In genomic region chr11:120785145-120785544, GRCm38 (mm10) we compare ENCODE assay signal across 8 mouse cellular contexts. TPM values are rescaled to one million over a fixed set of nuclear protein-coding genes. Genes with fewer than 3 reads are reported as not detected.
A peak's percentile ranks its signal among the peaks of the same experiment; 100 is the strongest.
DNase-seq lines count a peak whose midpoint lies in the region; ATAC-seq and TF ChIP-seq lines count a peak whose summit lies in the region.

No protein-coding gene starts in this region.

- H3K4me2 ChIP-seq in kidney, embryonic 16.5 days (replicated peaks; ENCODE audit: low read depth, low read length): peak overlapping the region; percentile 97
- peak overlapping the region; percentile 100 for H3K4me2 ChIP-seq in hindbrain, embryonic 13.5 days
- peak overlapping the region; percentile 100 for H3K4me2 ChIP-seq in midbrain, embryonic 13.5 days (replicated peaks)

- H3K4me3 ChIP-seq in kidney, embryonic 16.5 days (ENCODE audit: low read length): peak overlapping the region; percentile 98
- H3K4me3 ChIP-seq in cortical plate, adult 2 months (ENCODE audit: insufficient read depth, low read length): peak overlapping the region; percentile 78
- H3K4me3 ChIP-seq in hindbrain, embryonic 13.5 days: peak overlapping the region; percentile 97
- H3K4me3 ChIP-seq in midbrain, embryonic 13.5 days (replicated peaks): peak overlapping the region; percentile 99

- no peak for TF ChIP-seq POLR2A in cortical plate, adult 2 months (IDR thresholded peaks at IDR 0.05; ENCODE audit: extremely low read depth, insufficient read depth, low read length)

- peaks cover 33% of the 10 kb centered on the region for H3K36me3 ChIP-seq in kidney, embryonic 16.5 days (ENCODE audit: insufficient read depth, low read length)
- H3K36me3 ChIP-seq in hindbrain, embryonic 13.5 days: peaks cover 67% of the 10 kb centered on the region
- H3K36me3 ChIP-seq in midbrain, embryonic 13.5 days: peaks cover 67% of the 10 kb centered on the region

- DNase-seq in kidney, postnatal 10 days: no peak
- no peak for DNase-seq in cerebellum, adult 8-10 months
- no peak for DNase-seq in retina, embryonic 14.5 days (ENCODE audit: low spot score)
- no peak for DNase-seq in cerebellum, adult 9-10 months

- peaks cover 16% of the 10 kb centered on the region for H3K4me1 ChIP-seq in kidney, embryonic 16.5 days (ENCODE audit: insufficient read depth, low read length)
- peaks cover 3% of the 10 kb centered on the region; the same call in 1 of the 2 replicates for H3K4me1 ChIP-seq in cortical plate, adult 2 months (ENCODE audit: control insufficient read depth, insufficient read depth, low read length)
- H3K4me1 ChIP-seq in hindbrain, embryonic 13.5 days (replicated peaks): peaks cover 29% of the 10 kb centered on the region
- peaks cover 30% of the 10 kb centered on the region for H3K4me1 ChIP-seq in midbrain, embryonic 13.5 days (replicated peaks)

- H3K27ac ChIP-seq in kidney, embryonic 16.5 days (ENCODE audit: low read length): no peak overlapping the region
- no peak overlapping the region for H3K27ac ChIP-seq in cortical plate, adult 2 months (ENCODE audit: insufficient read depth, low read length)
- peak overlapping the region; percentile 87; the same call in 1 of the 2 replicates for H3K27ac ChIP-seq in hindbrain, embryonic 13.5 days
- H3K27ac ChIP-seq in midbrain, embryonic 13.5 days: no peak overlapping the region

- WGBS in kidney, embryonic 16.5 days: 32% methylated on average over 9 of the region's 9 CpGs
- WGBS in hindbrain, embryonic 13.5 days: 39% methylated on average over 9 of the region's 9 CpGs
- 35% methylated on average over 9 of the region's 9 CpGs for WGBS in midbrain, embryonic 13.5 days

- no peak for TF ChIP-seq CTCF in cortical plate, adult 2 months (IDR thresholded peaks at IDR 0.05; ENCODE audit: extremely low read depth, insufficient read depth, low read length)

- no peak for ATAC-seq in kidney, embryonic 16.5 days (ENCODE audit: low FRiP score, low TSS enrichment)
- ATAC-seq in hindbrain, embryonic 13.5 days (ENCODE audit: low FRiP score): no peak
- ATAC-seq in midbrain, embryonic 13.5 days: no peak

- H3K27me3 ChIP-seq in kidney, embryonic 16.5 days (ENCODE audit: insufficient read depth, low read length): no peaks in the 10 kb centered on the region; the same call in 1 of the 2 replicates
- no peaks in the 10 kb centered on the region for H3K27me3 ChIP-seq in hindbrain, embryonic 13.5 days
- H3K27me3 ChIP-seq in midbrain, embryonic 13.5 days: no peaks in the 10 kb centered on the region

- no peaks in the 10 kb centered on the region for H3K9me3 ChIP-seq in kidney, embryonic 16.5 days (ENCODE audit: low read length)
- no peaks in the 10 kb centered on the region for H3K9me3 ChIP-seq in hindbrain, embryonic 13.5 days
- no peaks in the 10 kb centered on the region for H3K9me3 ChIP-seq in midbrain, embryonic 13.5 days

- H3K9ac ChIP-seq in kidney, embryonic 16.5 days (replicated peaks; ENCODE audit: low read length): peak overlapping the region; percentile 82
- H3K9ac ChIP-seq in hindbrain, embryonic 13.5 days: peak overlapping the region; percentile 96
- peak overlapping the region; percentile 95 for H3K9ac ChIP-seq in midbrain, embryonic 13.5 days (replicated peaks)

RNA-seq across cellular contexts. Expression of gene Gps1, which starts 1.1 kb away (rescaled TPM):
- polyA plus RNA-seq in kidney, embryonic 16.5 days (2015; fragmentation: Nextera tagmentation; extraction: Ambion mirVana): 230 and 239 TPM in 2 replicates
- 223 and 224 TPM in 2 replicates for polyA plus RNA-seq in cortical plate, adult 2 months (2012; rRNA removed)
- 265 and 274 TPM in 2 replicates for polyA plus RNA-seq in hindbrain, embryonic 13.5 days (2015; fragmentation: Nextera tagmentation; extraction: Ambion mirVana)
- polyA plus RNA-seq in midbrain, embryonic 13.5 days (2015; fragmentation: Nextera tagmentation; extraction: Ambion mirVana): 268 and 273 TPM in 2 replicates

RNA-seq across cellular contexts. Expression of gene Rfng, which starts 1.1 kb away (rescaled TPM):
- polyA plus RNA-seq in kidney, embryonic 16.5 days (2015; fragmentation: Nextera tagmentation; extraction: Ambion mirVana): 44.0 and 46.9 TPM in 2 replicates
- 98.9 and 103 TPM in 2 replicates for polyA plus RNA-seq in cortical plate, adult 2 months (2012; rRNA removed)
- polyA plus RNA-seq in hindbrain, embryonic 13.5 days (2015; fragmentation: Nextera tagmentation; extraction: Ambion mirVana): 98.0 and 98.5 TPM in 2 replicates
- 84.6 TPM in 2 replicates for polyA plus RNA-seq in midbrain, embryonic 13.5 days (2015; fragmentation: Nextera tagmentation; extraction: Ambion mirVana)

RNA-seq across cellular contexts. Expression of gene Dus1l, which starts 11.1 kb away (rescaled TPM):
- polyA plus RNA-seq in kidney, embryonic 16.5 days (2015; fragmentation: Nextera tagmentation; extraction: Ambion mirVana): 89.9 and 91.0 TPM in 2 replicates
- 49.8 and 51.3 TPM in 2 replicates for polyA plus RNA-seq in cortical plate, adult 2 months (2012; rRNA removed)
- 45.6 and 48.6 TPM in 2 replicates for polyA plus RNA-seq in hindbrain, embryonic 13.5 days (2015; fragmentation: Nextera tagmentation; extraction: Ambion mirVana)
- polyA plus RNA-seq in midbrain, embryonic 13.5 days (2015; fragmentation: Nextera tagmentation; extraction: Ambion mirVana): 51.4 and 55.7 TPM in 2 replicates

RNA-seq across cellular contexts. Expression of gene Hmga1b, which starts 22.6 kb away (rescaled TPM):
- polyA plus RNA-seq in kidney, embryonic 16.5 days (2015; fragmentation: Nextera tagmentation; extraction: Ambion mirVana): 3.4 and 9.0 TPM in 2 replicates
- polyA plus RNA-seq in cortical plate, adult 2 months (2012; rRNA removed): 1.4 and 2.8 TPM in 2 replicates
- polyA plus RNA-seq in hindbrain, embryonic 13.5 days (2015; fragmentation: Nextera tagmentation; extraction: Ambion mirVana): 0.94 and 2.1 TPM in 2 replicates
- polyA plus RNA-seq in midbrain, embryonic 13.5 days (2015; fragmentation: Nextera tagmentation; extraction: Ambion mirVana): 2.7 and 3.1 TPM in 2 replicates

RNA-seq across cellular contexts. Expression of gene Fasn, which starts 39.2 kb away (rescaled TPM):
- polyA plus RNA-seq in kidney, embryonic 16.5 days (2015; fragmentation: Nextera tagmentation; extraction: Ambion mirVana): 50.0 and 50.4 TPM in 2 replicates
- polyA plus RNA-seq in cortical plate, adult 2 months (2012; rRNA removed): 219 and 242 TPM in 2 replicates
- 67.9 and 69.7 TPM in 2 replicates for polyA plus RNA-seq in hindbrain, embryonic 13.5 days (2015; fragmentation: Nextera tagmentation; extraction: Ambion mirVana)
- polyA plus RNA-seq in midbrain, embryonic 13.5 days (2015; fragmentation: Nextera tagmentation; extraction: Ambion mirVana): 83.6 and 89.2 TPM in 2 replicates
